Mouse (Mus musculus) liver, embryonic 15.5 days (tissue): ENCODE data around the gene Cox8a. TPM values are rescaled to one million over a fixed set of nuclear protein-coding genes. Genes with fewer than 3 reads are reported as not detected.

Source experiments
- ATAC-seq: fragments of 200-750 bp; cut with Nextera tagmentation; 2 replicates; pipeline ENCODE4 v1.8.0; 2017; ENCODE audit warnings: moderate number of reproducible peaks, mild to moderate bottlenecking, moderate library complexity; ENCODE audit not compliant: insufficient read depth
- H3K27ac ChIP-seq: fragments of 300-500 bp; sonication (generic); replicated peaks from 2 replicates; pipeline ENCODE4 v1.5.1; 2015; ENCODE audit warnings: mild to moderate bottlenecking, inconsistent platforms
- H3K27me3 ChIP-seq: fragments of 300-500 bp; sonication (generic); 2 replicates; pipeline ENCODE4 v1.6.1; 2015; ENCODE audit warnings: mild to moderate bottlenecking, inconsistent platforms
- H3K36me3 ChIP-seq: fragments of 300-500 bp; sonication (generic); replicated peaks from 2 replicates; pipeline ENCODE4 v1.6.1; 2015; ENCODE audit warnings: moderate library complexity, mild to moderate bottlenecking, inconsistent platforms
- H3K4me1 ChIP-seq: fragments of 300-500 bp; sonication (generic); replicated peaks from 2 replicates; pipeline ENCODE4 v1.6.1; 2015; ENCODE audit warnings: inconsistent platforms
- H3K4me2 ChIP-seq: fragments of 300-500 bp; sonication (generic); 2 replicates; pipeline ENCODE4 v1.6.1; 2015; ENCODE audit warnings: moderate library complexity, mild to moderate bottlenecking, inconsistent platforms
- H3K4me3 ChIP-seq: fragments of 300-500 bp; sonication (generic); replicated peaks from 2 replicates; pipeline ENCODE4 v1.5.1; 2015; ENCODE audit warnings: mild to moderate bottlenecking, inconsistent platforms
- H3K9ac ChIP-seq: fragments of 300-500 bp; sonication (generic); 2 replicates; pipeline ENCODE4 v1.6.1; 2015; ENCODE audit warnings: moderate library complexity, mild to moderate bottlenecking, inconsistent platforms
- H3K9me3 ChIP-seq: fragments of 300-500 bp; sonication (generic); replicated peaks from 2 replicates; pipeline ENCODE4 v1.6.1; 2016; ENCODE audit warnings: inconsistent platforms
- WGBS: fragments of 180-500 bp; shearing (Covaris S2); methylation state at CpG from one replicate; pipeline ENCODE4 v1.1.7; 2015; ENCODE audit warnings: mixed read lengths; ENCODE audit not compliant: insufficient replicate concordance; 5-methylcytosine and 5-hydroxymethylcytosine counted together
- polyA plus RNA-seq: library from polyadenylated mRNA; unstranded; fragments of >200 nt; fragmentation: Nextera tagmentation; extraction: Ambion mirVana; gene quantifications from 2 replicates; pipeline ENCODE4 v1.2.1, GENCODE M21; 2015

The Cox8a gene
- polyA plus RNA-seq, 1 experiment from 2014 or later, result 535 TPM

DNA sequence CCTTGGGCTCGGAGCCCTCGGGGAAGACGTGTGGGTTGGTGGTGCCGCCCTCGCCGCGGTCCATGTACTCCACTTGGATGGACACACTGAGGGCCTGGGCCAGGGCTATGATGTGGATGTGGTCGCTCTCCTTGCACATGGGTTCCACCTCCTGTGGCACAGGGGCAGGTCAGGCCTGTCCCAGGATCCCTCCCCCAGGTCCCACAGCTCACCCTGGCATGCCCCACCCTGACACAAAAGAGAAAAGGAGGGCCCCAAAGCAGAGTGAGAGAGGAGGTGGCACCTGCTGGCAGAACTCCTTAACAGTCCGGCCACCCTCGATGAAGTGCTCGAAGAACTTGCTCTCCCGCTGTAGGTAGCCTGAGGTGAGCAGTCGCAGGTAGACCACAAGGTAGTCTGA lies 18.3 kb downstream of the Cox8a start:
- Histone ChIP-seq H3K27ac (no peak overlapping the region), H3K9ac (no peak overlapping the region), H3K4me1 (peaks cover 30% of the 10 kb centered on the region), H3K27me3 (no peaks in the 10 kb centered on the region), H3K9me3 (no peaks in the 10 kb centered on the region), H3K36me3 (peaks cover 69% of the 10 kb centered on the region), H3K4me3 (no peak overlapping the region), H3K4me2 (no peak overlapping the region)
- no peak for ATAC-seq
- WGBS, result 94% methylated on average over 13 of the region's 13 CpGs

DNA sequence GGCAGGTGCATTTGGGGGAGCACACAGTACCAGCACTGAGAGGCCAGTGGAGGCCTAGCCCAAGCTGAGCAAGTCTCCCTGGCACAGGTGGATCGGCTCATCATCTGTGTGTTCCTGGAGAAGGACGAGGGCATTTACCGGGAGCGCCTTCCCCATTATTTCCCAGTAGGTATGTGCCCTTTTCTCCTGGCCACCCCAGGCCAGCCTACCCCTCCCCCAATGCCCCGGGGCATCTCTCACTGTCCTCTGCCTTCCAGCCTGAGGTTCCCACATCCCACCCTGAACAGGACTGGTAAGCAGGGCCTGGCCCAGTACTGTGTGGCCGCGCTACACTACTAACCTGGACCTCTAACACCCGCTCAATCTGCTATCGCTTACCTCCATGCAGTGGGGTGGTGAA lies 20.0 kb downstream of the Cox8a start:
- Histone ChIP-seq H3K4me1 (peaks cover 25% of the 10 kb centered on the region), H3K36me3 (peaks cover 53% of the 10 kb centered on the region), H3K27ac (no peak overlapping the region), H3K9me3 (no peaks in the 10 kb centered on the region), H3K27me3 (no peaks in the 10 kb centered on the region), H3K9ac (no peak overlapping the region), H3K4me3 (no peak overlapping the region), H3K4me2 (no peak overlapping the region)
- ATAC-seq, result no peak
- 84% methylated on average over 9 of the region's 9 CpGs for WGBS

DNA sequence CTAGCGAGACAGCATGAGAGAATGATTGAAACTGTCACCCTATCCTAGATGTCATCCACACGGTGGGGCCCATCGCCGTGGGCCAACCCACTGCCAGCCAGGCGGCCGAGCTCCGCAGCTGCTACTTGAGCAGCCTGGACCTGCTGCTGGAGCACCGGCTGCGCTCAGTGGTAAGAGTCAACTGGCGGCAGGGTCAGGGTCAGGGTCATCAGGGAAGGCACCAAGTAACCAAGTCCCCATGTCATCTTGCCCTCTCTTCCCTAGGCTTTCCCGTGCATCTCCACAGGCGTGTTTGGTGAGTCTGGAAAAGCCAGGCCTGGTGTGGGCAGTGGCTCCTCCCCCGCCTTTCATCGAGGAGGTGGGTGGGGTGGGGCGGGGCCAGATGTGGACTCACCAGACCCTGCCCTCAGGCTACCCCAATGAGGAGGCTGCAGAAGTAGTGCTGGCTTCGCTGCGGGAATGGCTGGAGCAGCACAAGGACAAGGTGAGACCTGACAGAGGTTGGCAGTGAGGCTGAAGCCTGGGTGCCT lies 20.6 kb downstream of the Cox8a start:
- no peak overlapping the region for H3K4me3 ChIP-seq
- H3K9me3 ChIP-seq, result no peaks in the 10 kb centered on the region
- ATAC-seq, result peak; percentile 21; the same call in 1 of the 2 replicates
- peaks cover 27% of the 10 kb centered on the region for H3K4me1 ChIP-seq
- H3K9ac ChIP-seq, result no peak overlapping the region
- WGBS, result 40% methylated on average over 17 of the region's 17 CpGs
- no peaks in the 10 kb centered on the region for H3K27me3 ChIP-seq
- H3K4me2 ChIP-seq, result no peak overlapping the region
- peaks cover 50% of the 10 kb centered on the region for H3K36me3 ChIP-seq
- H3K27ac ChIP-seq, result no peak overlapping the region

DNA sequence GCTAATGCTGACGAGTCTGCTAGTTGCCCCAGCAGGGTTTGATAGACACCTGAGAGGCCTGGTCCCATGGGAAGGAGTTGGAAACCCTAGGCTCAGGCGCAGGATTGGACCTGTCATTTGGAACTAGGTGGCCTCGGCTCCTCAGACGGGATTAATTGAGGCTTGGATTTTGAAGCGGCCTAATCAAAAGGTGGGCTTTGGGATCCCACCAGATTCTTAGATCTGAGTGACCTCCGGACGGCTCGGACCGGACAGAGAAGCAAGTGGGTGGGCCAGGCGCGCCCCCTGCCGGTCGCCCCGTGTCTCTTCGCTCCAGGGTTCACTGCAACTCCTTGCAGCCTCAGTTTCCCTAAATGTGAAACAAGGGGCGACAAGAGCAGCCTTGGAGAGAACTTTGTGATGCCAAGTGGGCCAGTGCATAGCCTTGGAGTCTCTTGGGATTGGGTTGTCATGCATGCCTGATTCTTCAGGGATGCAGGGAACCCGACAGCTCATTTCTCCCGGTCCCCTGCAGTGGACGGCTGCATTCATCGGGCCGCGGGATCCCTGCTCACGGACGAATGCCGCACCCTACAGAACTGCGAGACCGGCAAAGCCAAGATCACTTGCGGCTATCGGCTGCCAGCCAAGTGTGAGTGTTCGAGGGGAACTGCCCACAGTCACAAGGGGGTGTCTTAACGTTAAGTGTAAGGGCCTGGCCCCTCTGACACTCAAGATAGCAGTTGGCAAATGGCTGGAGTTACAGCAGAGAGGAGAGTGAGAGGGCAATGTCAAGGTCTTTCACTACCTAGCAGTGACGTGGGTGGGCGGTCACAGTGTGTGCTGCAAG lies 21.3 kb downstream of the Cox8a start:
- H3K4me3 ChIP-seq, result no peak overlapping the region

DNA sequence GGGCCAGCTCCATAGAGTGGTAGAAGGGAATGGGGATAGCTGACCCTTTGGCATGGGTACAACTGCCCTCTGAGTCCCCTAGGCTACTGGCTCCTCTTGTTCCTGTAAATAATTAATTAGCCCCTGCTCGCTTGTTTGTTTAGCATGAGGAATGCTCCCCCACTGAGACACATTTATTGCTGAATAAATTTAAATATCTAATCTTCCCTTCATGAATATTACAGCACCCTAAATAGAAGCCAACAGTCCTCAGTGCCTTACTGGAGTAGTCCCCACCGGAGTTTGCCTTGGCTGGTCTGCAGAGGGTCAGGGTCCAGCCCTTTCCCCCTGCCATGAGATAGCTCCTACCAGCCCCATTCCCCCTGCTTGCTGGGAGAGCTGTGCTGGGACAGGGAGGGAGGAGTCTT lies 24.9 kb downstream of the Cox8a start:
- peaks cover 30% of the 10 kb centered on the region for H3K4me1 ChIP-seq
- H3K27ac ChIP-seq, result no peak overlapping the region
- H3K9ac ChIP-seq, result no peak overlapping the region
- no peak overlapping the region for H3K4me2 ChIP-seq
- ATAC-seq, result no peak
- no peak overlapping the region for H3K4me3 ChIP-seq
- no peaks in the 10 kb centered on the region for H3K9me3 ChIP-seq
- 42% methylated on average over 2 of the region's 2 CpGs for WGBS
- peaks cover 7% of the 10 kb centered on the region; the same call in 1 of the 2 replicates for H3K36me3 ChIP-seq
- peaks cover 7% of the 10 kb centered on the region; the same call in 1 of the 2 replicates for H3K27me3 ChIP-seq

More for the DNA sequence above, 21.3 kb downstream of the Cox8a start:
- Histone ChIP-seq H3K36me3 (peaks cover 43% of the 10 kb centered on the region), H3K9ac (no peak overlapping the region), H3K27ac (no peak overlapping the region), H3K9me3 (no peaks in the 10 kb centered on the region), H3K4me2 (no peak overlapping the region; the same call in 1 of the 2 replicates), H3K4me1 (peaks cover 30% of the 10 kb centered on the region), H3K27me3 (no peaks in the 10 kb centered on the region)
- no peak for ATAC-seq
- WGBS, result 24% methylated on average over 33 of the region's 33 CpGs

DNA sequence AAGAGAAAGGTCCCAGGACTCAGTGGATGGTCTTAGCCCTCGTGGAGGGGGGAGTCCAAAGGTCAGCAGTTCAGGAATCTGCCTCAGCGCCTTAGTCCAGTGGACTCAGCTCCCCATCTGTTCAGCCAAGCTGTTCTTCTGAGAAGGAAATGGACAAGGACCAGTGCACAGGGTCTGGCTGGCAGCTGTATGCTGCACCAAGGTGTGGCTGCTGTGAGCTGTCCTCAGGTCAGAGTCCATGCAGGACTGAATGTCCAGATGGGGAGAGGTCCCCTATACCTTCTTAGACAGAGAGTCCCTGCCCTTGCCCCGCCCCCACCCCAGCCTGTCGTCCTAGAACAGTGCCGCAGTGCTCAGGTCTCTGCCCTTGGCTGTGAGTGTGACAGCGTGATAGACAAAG lies 25.8 kb downstream of the Cox8a start:
- Histone ChIP-seq H3K9me3 (no peaks in the 10 kb centered on the region), H3K9ac (no peak overlapping the region), H3K4me3 (no peak overlapping the region), H3K4me1 (peaks cover 25% of the 10 kb centered on the region), H3K36me3 (no peaks in the 10 kb centered on the region), H3K27ac (no peak overlapping the region), H3K27me3 (peaks cover 12% of the 10 kb centered on the region), H3K4me2 (no peak overlapping the region)
- ATAC-seq, result no peak
- 33% methylated on average over 6 of the region's 6 CpGs for WGBS

DNA sequence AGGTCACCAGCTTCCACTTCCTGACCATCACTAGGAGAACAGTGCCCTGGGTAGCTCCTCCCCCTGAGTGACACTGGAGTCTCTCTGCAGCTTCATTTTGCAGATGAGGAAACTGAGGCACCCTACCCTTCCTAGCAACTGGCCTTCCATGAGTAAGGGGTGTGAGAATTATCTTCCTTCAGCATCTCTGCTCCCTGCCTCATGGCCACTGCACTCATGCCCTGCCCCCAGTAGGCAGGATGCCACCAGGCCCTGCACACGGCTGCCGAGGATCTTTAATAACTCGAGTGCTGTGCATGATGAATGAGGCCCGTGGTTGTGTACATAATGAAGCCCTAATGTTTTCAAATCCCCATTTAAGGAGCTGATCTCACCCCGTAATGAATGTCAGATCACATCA lies 26.4 kb downstream of the Cox8a start:
- ATAC-seq, result no peak

DNA sequence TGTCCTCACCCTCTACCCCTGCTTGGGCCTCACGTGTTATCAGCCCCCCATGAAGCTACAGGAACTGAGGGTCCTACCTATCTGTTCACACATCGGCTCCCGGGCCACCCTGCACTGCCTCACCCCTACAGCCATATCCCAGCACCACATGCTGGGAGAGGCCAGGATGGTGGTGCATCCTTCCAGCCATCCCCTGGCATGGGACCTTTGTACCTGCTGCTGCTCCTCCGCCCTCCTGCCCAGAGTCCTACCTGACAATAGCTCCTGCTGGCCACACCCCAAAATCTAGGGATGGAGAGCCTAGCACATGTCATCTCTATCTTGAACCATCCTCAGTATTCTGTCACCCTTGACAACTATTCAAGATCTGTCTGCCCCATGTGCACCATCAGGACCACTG lies 28.4 kb downstream of the Cox8a start:
- Histone ChIP-seq H3K4me2 (no peak overlapping the region), H3K27ac (no peak overlapping the region), H3K4me1 (peaks cover 16% of the 10 kb centered on the region), H3K27me3 (peaks cover 35% of the 10 kb centered on the region), H3K36me3 (no peaks in the 10 kb centered on the region), H3K4me3 (no peak overlapping the region), H3K9ac (no peak overlapping the region), H3K9me3 (no peaks in the 10 kb centered on the region)
- no peak for ATAC-seq
- WGBS, result 42% methylated on average over 4 of the region's 4 CpGs

More for the DNA sequence above, 26.4 kb downstream of the Cox8a start:
- H3K9ac ChIP-seq, result no peak overlapping the region
- no peak overlapping the region for H3K27ac ChIP-seq
- 66% methylated on average over 5 of the region's 5 CpGs for WGBS
- H3K9me3 ChIP-seq, result no peaks in the 10 kb centered on the region
- peaks cover 19% of the 10 kb centered on the region for H3K27me3 ChIP-seq
- no peaks in the 10 kb centered on the region for H3K36me3 ChIP-seq
- peaks cover 19% of the 10 kb centered on the region for H3K4me1 ChIP-seq
- no peak overlapping the region for H3K4me3 ChIP-seq
- H3K4me2 ChIP-seq, result no peak overlapping the region

DNA sequence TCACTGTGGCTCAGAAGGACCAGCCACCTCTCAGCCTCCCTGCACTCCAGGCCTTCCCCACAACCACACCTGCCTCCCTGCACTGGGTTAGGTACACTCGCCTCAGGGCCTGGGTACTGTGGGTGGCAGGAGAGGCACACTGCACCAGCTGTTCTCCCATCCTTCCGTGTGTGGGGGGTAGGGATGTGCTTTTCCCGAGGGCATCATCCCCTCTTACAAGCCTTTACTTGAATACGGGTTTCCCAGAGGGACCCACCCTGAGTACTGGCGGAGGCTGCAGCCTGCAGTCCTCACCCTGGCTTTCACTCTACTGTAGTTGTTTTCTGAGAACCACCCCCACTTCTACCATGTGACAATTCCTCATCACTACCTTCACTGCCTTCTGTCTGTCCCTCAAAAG lies 30.3 kb downstream of the Cox8a start:
- WGBS, result 52% methylated on average over 5 of the region's 5 CpGs
- peaks cover 54% of the 10 kb centered on the region for H3K27me3 ChIP-seq
- no peak overlapping the region for H3K4me3 ChIP-seq
- H3K9ac ChIP-seq, result no peak overlapping the region
- no peaks in the 10 kb centered on the region for H3K36me3 ChIP-seq
- ATAC-seq, result no peak
- H3K9me3 ChIP-seq, result no peaks in the 10 kb centered on the region
- no peak overlapping the region for H3K4me2 ChIP-seq
- H3K27ac ChIP-seq, result no peak overlapping the region
- H3K4me1 ChIP-seq, result peaks cover 11% of the 10 kb centered on the region

DNA sequence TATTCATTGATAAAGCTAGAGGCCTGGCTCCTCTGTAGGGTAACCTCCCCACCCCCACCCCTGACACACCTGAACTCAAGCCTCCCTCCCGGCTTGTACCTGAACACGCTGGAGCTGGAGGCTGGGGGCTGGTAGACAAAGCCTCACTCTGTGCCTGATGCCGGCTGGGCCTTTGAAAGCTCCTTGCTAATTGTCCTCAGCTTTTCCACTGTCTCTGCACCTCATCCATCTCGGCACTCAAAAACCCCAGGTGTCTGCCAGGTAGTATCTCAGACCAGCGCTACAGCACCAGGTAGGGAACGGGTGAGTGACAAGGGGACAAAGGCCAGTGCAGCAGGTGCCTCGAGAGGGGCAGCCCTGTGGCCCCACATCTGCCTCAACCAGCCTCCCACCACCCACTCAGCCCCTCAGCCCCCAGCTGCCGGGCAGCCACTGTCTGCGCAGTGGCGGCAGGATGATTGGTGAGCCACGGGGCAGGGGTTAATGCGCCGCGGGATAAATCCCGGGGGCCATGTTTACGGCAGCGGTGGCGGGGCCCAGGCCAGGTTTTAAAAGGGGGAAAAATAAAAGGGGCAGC lies 31.6 kb downstream of the Cox8a start:
- H3K27me3 ChIP-seq, result peaks cover 67% of the 10 kb centered on the region
- no peak overlapping the region for H3K4me3 ChIP-seq
- 33% methylated on average over 18 of the region's 18 CpGs for WGBS
- no peak overlapping the region for H3K4me2 ChIP-seq
- 0 out of 2 replicates have a peak, but pooled peaks cover 7% of the 10 kb centered on the region for H3K4me1 ChIP-seq
- no peak overlapping the region for H3K9ac ChIP-seq
- H3K36me3 ChIP-seq, result no peaks in the 10 kb centered on the region
- ATAC-seq, result no peak
- H3K27ac ChIP-seq, result no peak overlapping the region
- H3K9me3 ChIP-seq, result no peaks in the 10 kb centered on the region

DNA sequence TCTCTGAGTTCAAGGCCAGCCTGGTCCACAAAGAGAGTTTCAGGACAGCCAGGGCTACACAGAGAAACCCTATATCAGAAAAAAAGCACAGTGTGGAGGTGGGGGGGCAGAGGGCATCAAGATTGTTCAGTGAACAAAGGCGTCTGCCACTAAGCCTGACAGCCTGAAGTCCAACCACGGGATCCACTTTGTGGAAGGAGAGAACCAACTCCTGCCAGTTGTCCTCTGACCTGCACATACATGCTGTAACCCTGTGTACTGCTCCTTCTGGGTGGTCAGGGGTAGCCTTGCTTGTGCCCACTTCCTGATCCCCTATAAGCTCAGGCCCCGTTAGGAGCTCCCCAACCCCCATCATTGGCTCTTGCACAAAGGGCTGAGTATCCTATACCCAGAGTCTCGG lies 32.4 kb downstream of the Cox8a start:
- 0 out of 2 replicates have a peak, but pooled peaks cover 7% of the 10 kb centered on the region for H3K4me1 ChIP-seq
- H3K27me3 ChIP-seq, result peaks cover 75% of the 10 kb centered on the region
- H3K27ac ChIP-seq, result no peak overlapping the region
- WGBS, result 43% methylated on average over 4 of the region's 4 CpGs
- no peaks in the 10 kb centered on the region for H3K9me3 ChIP-seq
- H3K4me3 ChIP-seq, result no peak overlapping the region
- no peaks in the 10 kb centered on the region for H3K36me3 ChIP-seq
- no peak overlapping the region for H3K4me2 ChIP-seq
- no peak overlapping the region for H3K9ac ChIP-seq
- ATAC-seq, result no peak
